8 mouse cellular contexts compared by ENCODE assay signal in the genomic region with DNA sequence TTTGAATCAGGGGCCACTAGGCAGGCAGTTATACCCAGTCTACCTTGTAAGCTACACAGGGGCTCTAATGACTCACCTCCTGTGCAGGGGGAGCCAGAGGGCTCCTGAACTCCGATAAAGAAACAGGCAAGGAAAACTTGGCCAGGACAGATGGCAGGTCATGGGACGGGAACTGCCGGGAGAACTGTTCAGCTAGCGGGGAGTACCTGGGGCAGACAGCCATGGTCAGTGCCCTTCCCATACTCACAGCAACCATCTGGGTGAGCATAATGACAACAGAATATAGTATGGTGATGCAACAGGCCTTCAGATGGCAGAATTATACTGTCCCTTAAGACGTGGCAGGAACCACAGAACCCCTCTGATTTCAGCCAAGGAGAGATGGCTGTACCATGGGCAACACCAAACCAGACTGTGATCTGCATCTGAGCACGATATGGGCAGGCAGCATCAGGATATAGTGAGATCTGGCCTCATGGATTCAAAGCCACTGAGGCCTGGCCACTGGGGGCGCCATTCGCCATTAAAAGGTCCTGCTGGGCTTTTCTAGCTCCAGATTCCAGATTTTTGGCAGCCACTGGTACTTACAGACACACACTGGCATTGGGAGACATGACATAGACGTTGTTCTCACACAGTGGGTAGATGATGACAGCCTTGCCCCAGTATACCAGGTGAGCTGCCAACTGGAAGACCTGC. TPM values are rescaled to one million over a fixed set of nuclear protein-coding genes. Genes with fewer than 3 reads are reported as not detected.
DNase-seq lines count a peak whose midpoint lies in the region; ATAC-seq and TF ChIP-seq lines count a peak whose summit lies in the region.

No protein-coding gene starts in this region.

- TF ChIP-seq POLR2A in thymus, adult 2 months (IDR thresholded peaks at IDR 0.05; ENCODE audit: control insufficient read depth, extremely low read depth, insufficient read depth, low read length, poor library complexity), result no peak

- no peaks in the 10 kb centered on the region for H3K27me3 ChIP-seq in thymus, adult 2 months (ENCODE audit: control insufficient read depth, insufficient read depth, low read length)
- no peaks in the 10 kb centered on the region for H3K27me3 ChIP-seq in embryonic facial prominence, embryonic 15.5 days

- H3K9ac ChIP-seq in embryonic facial prominence, embryonic 15.5 days, result no peak overlapping the region

- H3K4me2 ChIP-seq in embryonic facial prominence, embryonic 15.5 days (replicated peaks), result no peak overlapping the region

- H3K36me3 ChIP-seq in thymus, adult 2 months (ENCODE audit: control insufficient read depth, insufficient read depth, low read length), result peaks cover 14% of the 10 kb centered on the region
- H3K36me3 ChIP-seq in embryonic facial prominence, embryonic 15.5 days, result peaks cover 61% of the 10 kb centered on the region

- no peak overlapping the region for H3K4me3 ChIP-seq in thymus, adult 2 months (ENCODE audit: control insufficient read depth, insufficient read depth, low read length)
- H3K4me3 ChIP-seq in embryonic facial prominence, embryonic 15.5 days (replicated peaks), result no peak overlapping the region

- 88% methylated on average over 9 of the region's 9 CpGs for WGBS in thymus, adult 2 months
- WGBS in embryonic facial prominence, embryonic 15.5 days, result 57% methylated on average over 9 of the region's 9 CpGs

- ATAC-seq in cerebellum, adult (ENCODE audit: insufficient number of reproducible peaks, low FRiP score, low TSS enrichment), result no peak
- no peak for ATAC-seq in embryonic facial prominence, embryonic 15.5 days (ENCODE audit: insufficient number of reproducible peaks, low FRiP score, low TSS enrichment, low read depth)

- no peaks in the 10 kb centered on the region; the same call in 1 of the 2 replicates for H3K4me1 ChIP-seq in thymus, adult 2 months (replicated peaks; ENCODE audit: control insufficient read depth, insufficient read depth, low read length)
- H3K4me1 ChIP-seq in embryonic facial prominence, embryonic 15.5 days, result peaks cover 51% of the 10 kb centered on the region

- H3K27ac ChIP-seq in thymus, adult 2 months (ENCODE audit: control insufficient read depth, insufficient read depth, low read length), result no peak overlapping the region
- H3K27ac ChIP-seq in embryonic facial prominence, embryonic 15.5 days (replicated peaks), result peak overlapping the region; percentile 75; the same call in 1 of the 2 replicates

- peak; percentile 68 for DNase-seq in cerebellum, adult 11 months
- DNase-seq in thymus, adult 2 months, result peak; percentile 37
- no peak for DNase-seq in thymus, adult 18-20 months
- DNase-seq in kidney, postnatal 10 days, result peak; percentile 83
- DNase-seq in mesoderm, embryonic 11.5 days (ENCODE audit: low read depth, low spot score), result peak; percentile 44
- peak; percentile 27 for DNase-seq in thymus, postnatal 25 days

- H3K9me3 ChIP-seq in embryonic facial prominence, embryonic 15.5 days (replicated peaks), result no peaks in the 10 kb centered on the region

- TF ChIP-seq CTCF in thymus, adult 2 months (IDR thresholded peaks at IDR 0.05; ENCODE audit: borderline replicate concordance, control insufficient read depth, extremely low read depth, insufficient read depth, low read length, poor library complexity), result peak; percentile 24; the same call in 1 of the 2 replicates

RNA-seq across cellular contexts. Expression of a gene that starts 10.6 kb away (rescaled TPM):
- 21.0 and 25.5 TPM in 2 replicates for polyA plus RNA-seq in thymus, adult 2 months (2012; rRNA removed)
- polyA plus RNA-seq in embryonic facial prominence, embryonic 15.5 days (2015; fragmentation: Nextera tagmentation; extraction: Ambion mirVana), result 36.1 and 38.9 TPM in 2 replicates

RNA-seq across cellular contexts. Expression of a gene that starts 14.8 kb away (rescaled TPM):
- polyA plus RNA-seq in thymus, adult 2 months (2012; rRNA removed), result 29.9 and 44.9 TPM in 2 replicates
- polyA plus RNA-seq in embryonic facial prominence, embryonic 15.5 days (2015; fragmentation: Nextera tagmentation; extraction: Ambion mirVana), result 78.2 and 88.7 TPM in 2 replicates

RNA-seq across cellular contexts. Expression of a gene that starts 30.6 kb away (rescaled TPM):
- 107 and 118 TPM in 2 replicates for polyA plus RNA-seq in thymus, adult 2 months (2012; rRNA removed)
- polyA plus RNA-seq in embryonic facial prominence, embryonic 15.5 days (2015; fragmentation: Nextera tagmentation; extraction: Ambion mirVana), result 41.2 and 44.0 TPM in 2 replicates

RNA-seq across cellular contexts. Expression of a gene that starts 31.6 kb away (rescaled TPM):
- polyA plus RNA-seq in thymus, adult 2 months (2012; rRNA removed), result 56.3 and 66.1 TPM in 2 replicates
- 47.8 and 48.3 TPM in 2 replicates for polyA plus RNA-seq in embryonic facial prominence, embryonic 15.5 days (2015; fragmentation: Nextera tagmentation; extraction: Ambion mirVana)

RNA-seq across cellular contexts. Expression of a gene that starts 36.8 kb away (rescaled TPM):
- 16.4 and 19.9 TPM in 2 replicates for polyA plus RNA-seq in thymus, adult 2 months (2012; rRNA removed)
- 0.08 and 0.13 TPM in 2 replicates for polyA plus RNA-seq in embryonic facial prominence, embryonic 15.5 days (2015; fragmentation: Nextera tagmentation; extraction: Ambion mirVana)

Comparison
In these comparisons a context has a peak if more than half of its experiments do, and no peak if none do; other contexts are left out.
1. DNase-seq: peak in cerebellum, adult 11 months (single experiment), thymus, adult 2 months (single experiment), kidney, postnatal 10 days (single experiment), mesoderm, embryonic 11.5 days (single experiment) and thymus, postnatal 25 days (single experiment); none in thymus, adult 18-20 months (0 of 2).